Mouse (Mus musculus): ENCODE results near the gene Rph3a.

Gene Rph3a

DNA sequence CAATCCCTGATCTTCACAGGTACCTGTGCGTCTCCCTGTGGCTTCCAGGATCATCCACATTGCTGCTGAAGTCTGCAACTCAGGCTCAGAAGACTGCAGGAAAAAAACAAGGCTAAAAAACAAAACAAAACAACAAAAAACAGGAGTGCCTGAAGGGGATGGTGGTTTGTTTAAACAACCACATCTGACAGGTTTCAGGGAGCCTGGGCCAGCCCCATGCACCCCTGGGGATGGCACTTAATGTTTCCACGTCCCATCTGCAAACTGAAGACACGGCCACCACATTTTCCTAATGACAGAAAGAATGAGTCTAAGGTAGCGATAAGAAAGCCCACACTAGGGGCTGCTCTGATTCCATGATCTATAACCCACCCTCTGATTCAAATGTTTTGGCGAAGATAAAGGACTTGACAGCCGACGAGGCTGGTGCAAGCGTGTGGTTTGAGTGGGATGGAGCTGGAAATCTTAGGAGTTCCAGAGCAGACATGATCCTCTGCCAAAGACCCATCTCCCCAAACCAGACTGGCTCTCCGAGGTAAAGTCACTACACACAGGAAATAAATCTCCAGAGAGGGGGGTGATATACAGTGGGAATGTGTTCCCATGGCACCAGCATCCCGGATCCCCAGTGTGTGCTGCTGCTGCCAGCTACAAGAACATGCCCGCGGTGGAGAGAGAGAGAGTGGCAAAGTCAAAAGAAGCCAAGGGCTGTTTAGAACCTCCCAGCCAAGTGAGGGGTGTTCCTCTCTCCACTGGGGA, at the start of gene Rph3a:
TSS of gene Rph3a (minus strand) at position 282 of the 759 bp plus-strand sequence.
- no peak for DNase-seq

DNA sequence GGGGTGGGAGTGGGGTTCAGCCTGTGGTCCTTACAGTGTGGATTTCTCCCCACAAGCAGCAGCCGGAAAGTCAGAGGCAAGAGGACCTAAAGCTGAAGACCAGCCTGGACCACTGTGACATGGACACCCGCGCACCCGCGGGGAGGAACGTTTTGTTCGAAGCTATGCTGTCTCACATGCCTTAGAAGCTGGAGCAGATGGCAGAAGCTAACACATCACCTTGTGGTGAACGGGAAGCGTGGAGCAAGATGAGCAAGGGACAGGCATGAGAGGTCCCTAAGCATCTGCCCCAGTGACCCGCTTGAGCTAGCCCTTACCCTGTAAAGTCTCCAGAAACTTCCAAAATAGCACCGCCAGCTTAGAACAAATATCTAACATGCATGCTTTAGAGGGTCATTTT, 48.4 kb upstream of the Rph3a start:
- no peak for DNase-seq

DNA sequence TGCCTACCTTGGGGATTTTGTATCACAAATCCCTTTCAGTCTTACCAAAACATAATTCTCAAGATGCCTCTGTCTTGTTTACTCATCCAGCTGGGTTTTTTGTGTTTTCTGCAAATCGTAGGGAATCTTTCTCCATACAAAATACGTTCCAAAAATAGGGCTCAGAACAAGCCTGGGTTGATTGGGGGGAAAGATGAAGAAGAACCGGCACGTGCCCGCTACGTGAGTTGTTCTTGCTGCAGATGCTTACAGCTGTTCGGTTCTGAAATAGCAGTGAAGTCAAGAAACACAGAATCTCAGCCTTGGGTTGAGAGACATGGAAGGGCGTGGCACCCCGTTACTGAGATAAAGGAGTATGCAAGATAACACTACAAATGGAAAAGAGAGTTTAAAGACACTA, 44.0 kb upstream of the Rph3a start:
- DNase-seq = no peak

DNA sequence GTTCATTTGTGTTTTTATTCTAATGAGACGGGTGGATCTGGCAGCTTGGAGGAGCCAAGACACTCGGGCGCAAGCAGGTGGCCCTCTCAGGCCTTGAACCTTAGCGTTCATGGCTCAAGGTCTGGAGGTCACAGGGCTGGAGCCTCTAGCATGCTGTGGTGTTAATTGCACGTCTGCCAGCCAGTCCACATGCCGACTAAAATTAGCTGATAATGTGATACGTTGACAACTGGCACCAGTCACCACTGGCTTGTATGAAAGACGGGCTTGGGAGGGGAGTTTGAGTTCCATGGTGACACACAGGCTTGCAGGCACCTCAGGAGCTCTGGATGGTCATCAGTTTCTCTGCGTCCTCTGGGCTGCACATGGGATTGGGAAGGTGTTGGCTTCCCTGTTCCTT, 31.9 kb upstream of the Rph3a start:
- no peak for DNase-seq

DNA sequence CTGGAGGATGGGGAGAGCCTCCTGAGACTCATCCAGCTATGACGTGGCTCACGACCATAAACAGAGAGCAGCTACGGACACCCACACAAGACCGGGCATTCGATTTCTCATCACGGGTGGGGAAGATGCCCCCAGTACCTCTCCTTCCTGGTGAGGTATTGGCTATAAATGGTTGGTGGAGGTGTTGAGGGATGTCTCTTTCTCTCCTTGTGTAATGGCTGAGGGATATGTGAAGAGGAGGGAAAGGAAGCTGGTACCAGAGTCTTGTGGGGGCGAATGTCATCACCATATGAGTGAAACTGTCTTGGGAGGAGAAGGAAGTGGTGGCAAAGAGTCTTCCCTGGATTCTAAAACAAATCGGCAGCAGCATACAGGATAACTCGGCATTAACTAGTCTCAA, 29.6 kb upstream of the Rph3a start:
- no peak for DNase-seq

DNA sequence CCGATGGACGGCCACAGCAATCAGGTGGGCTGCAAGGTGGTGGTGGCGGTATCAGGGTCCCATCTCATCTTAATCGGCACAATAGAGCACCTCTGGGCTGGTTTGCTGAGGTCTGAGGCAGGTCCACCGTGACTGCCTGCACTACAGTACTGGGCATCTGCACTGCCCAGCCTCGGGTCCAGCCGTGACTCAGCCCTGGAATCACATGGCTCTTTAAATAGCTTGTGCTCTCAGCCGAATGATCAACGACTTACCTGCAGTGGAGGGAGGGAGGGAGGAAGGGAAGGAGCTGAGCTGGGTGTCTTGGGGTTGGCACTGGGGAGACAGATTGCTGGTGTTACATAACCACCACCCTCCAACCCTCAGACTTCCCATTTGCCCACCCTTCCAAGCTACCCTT, 20.3 kb upstream of the Rph3a start:
- DNase-seq = no peak

DNA sequence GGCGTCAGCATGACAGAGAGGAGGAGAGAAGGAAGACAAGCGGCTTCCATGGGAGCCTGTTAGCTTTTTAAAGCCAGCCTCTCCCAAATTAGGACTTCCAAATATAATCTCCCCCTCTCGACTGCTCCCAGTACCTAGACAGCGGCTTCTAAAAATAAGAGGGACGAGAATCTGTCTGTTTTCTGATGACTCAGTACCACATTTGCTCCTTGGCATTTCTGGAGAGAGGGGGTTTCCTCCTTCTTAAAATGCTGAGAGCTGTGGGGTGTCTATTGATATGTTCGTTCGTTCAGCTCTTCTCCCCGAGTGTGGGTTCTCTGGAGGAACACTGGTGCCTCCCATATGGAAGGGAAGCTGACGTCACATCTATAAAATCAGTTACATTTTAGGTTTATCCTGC, 9.6 kb upstream of the Rph3a start:
- DNase-seq = no peak

DNA sequence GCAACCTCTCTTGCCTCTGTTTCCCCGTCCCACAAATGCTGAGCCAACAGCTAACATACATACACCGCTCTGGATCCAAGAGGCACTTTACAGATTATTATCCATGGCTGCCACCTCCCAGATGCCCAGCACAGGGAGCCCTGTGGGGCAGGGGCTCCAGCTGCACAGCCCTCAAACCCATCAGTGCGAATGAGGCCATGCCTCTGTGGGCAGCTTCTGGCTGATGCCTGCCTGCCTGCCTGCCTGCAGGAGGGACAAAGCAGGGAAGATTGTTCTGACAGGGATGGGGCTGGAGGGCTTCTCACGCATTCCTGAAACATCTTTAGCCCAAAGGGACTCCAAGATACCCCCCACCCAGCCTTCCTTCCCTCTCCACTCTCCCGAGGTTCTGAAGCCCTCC, 7.8 kb upstream of the Rph3a start:
- DNase-seq = no peak

DNA sequence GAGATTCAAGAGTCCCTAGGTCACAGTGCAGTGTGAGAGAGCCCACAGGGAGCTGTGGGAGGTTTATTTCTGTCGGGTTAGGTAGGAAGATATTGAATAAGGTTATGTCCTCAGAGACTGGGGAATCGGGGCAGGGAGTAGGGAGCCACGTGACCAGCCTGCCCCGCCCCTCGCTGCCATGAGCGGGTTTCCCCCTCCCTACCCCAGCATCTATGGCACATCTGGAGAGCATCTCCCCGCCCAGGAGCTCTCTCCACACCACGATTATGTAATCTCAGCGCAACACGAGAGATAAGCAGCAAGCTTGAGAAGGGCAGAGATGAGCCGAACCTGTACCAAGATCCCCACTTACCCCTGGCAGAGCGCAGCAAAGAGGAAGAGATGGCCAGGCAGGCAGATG, 6.5 kb upstream of the Rph3a start:
- no peak for DNase-seq

DNA sequence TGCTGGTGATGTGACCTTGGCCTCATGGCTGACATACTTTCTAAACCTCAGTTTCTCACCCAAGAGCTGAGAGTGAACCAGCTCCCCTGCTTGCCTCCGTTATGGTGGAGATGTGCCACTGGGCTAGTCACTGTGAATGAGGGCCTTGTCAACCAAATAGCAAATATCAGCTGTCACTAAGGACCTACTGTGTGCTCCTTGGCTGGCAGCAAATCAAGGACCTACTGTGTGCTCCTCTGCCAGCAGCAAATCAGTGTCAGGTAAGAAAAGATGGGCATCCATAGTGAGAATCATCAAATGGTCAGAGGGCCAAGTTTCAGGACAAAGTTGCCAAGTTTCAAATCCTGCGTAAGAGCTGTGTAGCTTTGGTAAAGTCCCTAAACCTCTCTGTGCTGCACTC, 4.6 kb upstream of the Rph3a start:
- DNase-seq = no peak

DNA sequence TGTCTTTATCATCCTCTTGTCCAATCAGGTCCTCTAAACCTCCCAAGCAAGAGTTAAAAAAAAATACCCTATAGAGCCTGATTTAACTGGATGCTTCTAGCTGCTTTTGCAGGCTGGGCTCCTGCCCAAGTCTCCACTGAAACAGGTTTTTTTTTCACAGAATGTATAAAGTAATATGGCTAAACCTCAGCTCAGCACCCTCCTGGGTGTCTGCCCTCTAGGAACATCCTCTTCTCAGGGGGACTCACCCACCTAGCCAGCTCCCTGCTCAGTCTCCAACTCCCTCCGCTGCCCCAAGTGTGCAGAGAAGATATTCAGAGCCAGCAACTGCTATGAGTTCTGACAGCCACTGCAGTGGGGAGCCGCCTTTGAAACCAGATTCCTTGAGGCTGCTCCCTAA, 2.1 kb upstream of the Rph3a start:
- no peak for DNase-seq

DNA sequence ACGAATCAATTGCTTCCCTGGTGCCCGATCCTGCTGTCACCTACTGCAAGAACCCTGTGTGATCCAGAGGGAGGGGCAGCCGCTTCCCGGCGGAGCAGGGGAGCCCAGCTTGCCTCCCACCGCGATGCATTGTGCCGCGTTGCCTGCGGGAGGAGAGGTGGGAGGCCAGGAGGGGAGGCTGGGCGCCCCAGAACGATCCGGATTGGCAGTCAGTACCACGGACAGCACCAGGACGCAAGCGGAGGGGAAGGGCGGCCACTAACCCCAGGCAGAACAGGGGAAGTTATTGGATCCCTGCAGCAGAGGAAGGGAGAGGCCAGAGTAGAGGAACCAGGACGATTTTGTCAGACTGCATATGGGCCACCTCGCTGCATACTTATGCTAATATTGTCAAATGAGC, 486 bp downstream of the Rph3a start:
- DNase-seq = peak; percentile 51 to 66

DNA sequence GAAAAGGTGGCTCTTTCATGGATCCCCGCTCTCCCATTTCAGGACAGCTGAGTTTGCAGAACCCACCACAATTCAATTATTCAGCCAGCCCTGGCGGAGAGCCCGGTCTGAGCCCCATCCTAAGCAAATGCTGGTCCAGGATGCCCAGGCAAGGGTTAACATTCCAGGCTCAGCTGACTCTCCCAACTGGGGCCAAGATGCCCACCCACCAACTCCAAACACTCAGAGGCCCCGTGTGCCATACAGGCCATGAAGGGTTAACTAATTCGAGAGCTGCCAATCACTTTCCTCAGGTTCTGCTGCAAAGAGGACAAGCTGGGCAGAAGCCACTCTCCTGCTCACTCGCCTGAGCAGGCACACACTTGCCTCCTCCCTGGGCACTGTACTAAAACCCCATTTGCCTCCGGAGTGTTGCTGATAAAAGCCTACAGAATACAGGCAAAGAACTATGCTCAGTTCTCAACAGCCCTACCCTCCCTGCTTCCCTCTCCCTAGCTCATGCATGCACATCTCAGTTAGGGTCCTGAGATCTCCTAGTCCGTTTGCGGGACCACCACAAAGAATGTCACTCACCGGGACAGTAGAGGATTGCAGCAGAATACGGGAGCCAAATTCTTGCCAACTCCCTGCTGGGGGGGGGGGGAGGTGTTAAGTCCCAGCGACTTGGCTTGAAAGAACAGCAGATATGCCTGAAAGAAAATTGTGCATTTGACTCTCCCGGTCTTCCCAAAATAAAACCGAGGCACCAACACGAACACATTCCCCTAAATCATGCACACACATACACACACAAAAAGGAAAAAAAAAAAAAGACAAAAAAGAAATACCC, 1.3 kb downstream of the Rph3a start:
- DNase-seq = no peak

DNA sequence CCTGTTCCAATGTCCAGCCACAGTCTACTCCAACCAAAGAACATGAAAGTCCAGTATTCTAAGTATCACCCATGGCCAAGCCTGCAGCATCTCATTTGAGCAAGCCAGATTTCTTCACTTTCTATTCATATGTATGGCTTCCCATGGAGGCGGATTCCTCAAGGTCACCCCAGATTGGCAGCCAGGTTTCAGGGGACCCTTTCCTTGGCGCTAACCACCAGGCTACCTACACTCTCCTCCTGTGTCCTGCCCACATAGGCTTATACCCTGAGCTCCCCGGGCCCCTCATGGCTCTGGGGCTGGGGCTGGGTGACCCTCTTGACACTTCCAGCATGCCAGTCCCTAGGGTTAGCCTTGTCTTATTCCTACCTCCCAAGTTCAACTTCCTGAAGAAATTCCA, 2.3 kb downstream of the Rph3a start:
- DNase-seq = no peak

DNA sequence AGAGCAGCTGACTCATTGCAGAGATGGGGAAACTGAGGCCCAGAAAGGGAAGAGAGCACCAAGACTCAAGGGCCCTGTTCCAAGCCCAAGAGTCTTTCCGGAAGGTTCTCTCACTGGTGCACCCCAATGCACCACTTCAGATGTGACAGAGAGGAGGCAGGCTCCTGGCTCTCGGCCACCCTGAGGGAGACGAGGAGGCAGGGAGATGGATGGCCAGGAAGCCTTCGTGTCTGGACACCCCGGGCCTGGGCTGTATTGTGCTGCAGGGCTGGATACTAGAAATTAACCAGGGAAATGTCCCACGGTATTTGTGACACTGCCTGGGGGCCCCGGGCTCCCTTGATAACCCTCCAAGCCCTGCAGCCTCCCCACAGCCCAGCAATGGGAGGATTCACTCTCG, 2.8 kb downstream of the Rph3a start:
- DNase-seq = no peak

DNA sequence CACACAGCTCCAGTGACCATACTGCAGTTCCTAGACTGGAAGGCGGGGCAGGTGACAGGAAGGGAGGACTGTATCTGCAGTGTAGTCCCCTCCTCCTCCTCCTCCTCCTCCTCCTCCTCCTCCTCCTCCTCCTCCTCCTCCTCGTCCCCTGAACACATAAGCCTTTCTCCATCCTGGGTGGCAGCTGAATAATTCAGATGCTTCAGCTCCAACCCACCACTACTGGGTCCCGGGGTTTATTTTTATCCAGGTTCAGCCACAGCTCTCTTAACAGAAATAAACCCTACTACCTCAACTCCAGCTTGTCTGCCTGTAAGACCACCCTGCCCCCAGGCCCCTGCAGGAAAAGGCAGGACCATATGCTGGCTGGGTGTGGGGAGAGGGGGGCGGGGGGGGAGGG, 3.7 kb downstream of the Rph3a start:
- DNase-seq = no peak

DNA sequence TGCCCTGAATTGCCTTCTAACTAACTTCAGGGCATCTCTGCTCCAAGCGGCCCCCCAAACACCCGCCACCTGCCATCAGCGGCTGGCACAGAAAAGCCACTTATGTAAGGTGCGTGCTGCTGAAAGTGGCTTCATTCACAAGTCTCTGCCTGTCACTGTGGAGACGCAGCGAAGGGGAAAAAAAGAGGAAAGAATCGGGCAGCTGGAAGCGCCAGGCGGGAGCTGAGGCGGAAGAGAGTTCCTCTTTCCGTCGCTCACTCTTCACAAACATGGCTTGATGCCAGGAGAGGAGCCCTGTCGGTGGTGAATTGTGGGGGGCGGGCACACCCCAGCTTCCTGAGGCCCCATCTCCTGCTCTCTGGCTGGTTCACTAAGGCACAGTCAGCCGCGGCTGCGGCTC, 6.1 kb downstream of the Rph3a start:
- no peak for DNase-seq

DNA sequence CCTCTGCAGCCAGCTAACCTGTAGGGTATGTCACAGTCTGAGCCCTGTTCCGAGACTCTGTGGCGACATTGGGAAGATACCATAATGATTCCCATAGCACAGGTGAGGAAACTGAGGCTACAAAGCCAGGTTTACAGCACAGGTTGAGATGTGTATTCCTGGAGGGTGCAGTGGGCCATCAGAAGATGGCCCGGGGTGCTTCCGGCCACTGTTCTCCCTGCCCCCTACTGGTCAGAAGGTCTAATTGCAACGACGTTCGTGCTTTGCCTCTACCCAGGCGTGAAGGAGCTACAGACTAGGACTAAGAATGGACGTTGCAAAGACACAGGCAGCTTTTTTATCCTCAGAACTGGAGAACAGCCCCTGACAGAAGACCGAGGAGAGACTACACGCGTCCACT, 10.3 kb downstream of the Rph3a start:
- no peak for DNase-seq

DNA sequence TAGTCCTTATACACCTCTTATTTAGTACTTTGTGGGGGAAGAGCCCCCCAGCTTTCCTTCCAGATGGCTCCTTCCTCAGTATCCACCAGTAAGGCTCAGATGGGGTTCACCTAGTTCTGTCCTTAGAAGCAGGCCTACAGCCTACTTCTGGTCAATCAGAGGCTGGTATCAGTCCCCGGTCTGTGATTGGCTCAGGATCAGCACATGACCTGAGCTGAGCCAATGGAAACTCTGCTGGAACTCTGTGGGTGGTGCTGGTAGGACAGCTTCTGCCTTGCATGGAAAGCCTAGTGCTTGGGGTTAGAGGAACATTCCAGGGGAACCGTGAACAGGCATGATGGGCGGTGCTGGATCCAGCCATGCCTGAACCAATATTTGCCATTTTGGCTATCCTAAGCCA, 21.5 kb downstream of the Rph3a start:
- no peak for DNase-seq

DNA sequence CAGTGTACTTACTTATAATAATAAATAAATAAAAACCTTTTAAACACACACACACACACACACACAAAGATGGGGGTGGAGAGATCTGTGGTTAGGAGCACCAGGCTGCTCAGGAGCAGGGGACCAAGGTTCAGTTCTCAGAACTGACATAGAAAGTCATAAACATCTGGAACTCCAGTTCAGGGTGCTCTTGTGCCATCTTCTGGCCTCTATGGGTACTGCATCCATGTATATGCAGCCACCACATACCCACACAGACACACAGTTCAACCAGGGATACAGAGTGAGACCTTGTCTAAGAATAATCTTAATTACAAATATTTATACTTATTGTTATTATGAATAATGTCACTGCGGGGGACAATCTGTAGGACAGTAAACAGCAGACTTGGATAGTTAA, 26.9 kb downstream of the Rph3a start:
- no peak for DNase-seq

DNA sequence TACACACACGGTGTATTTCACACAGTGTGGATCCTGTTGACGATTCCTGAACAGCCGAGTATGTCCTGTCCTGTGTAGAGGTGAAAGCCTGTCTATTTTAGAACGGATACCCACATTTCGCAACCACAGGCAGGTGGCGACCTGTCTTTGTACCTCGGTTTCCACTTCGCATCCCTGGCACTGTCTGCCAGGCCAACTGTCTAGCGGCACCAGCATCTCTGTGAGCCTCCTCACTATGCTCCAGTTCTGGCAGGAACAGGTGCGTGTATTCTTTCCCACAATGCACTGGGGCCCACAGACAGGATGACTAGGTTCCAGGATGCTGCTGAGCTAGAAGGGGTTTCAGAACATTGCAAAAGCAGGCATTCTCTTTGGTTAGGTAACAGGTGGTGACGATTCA, 28.7 kb downstream of the Rph3a start:
- no peak for DNase-seq

DNA sequence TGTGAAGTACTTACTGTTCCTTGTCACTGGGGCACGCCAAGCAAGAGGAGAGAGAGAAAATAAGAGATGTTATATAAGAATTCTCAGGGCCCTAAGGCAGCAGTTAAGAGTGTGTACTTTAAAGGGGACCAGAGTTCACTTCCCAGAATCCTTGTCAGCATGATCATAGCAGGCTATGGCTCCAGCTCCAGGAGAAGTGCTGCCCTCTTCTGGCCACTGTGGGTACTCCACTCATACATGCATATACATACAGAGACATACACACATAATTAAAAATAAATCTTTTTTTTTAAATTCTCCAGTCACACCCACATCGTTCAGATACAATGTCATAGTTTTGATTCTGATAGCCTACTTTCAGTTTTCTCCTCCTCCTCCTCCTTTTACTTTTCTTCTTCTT, 29.8 kb downstream of the Rph3a start:
- no peak for DNase-seq

DNA sequence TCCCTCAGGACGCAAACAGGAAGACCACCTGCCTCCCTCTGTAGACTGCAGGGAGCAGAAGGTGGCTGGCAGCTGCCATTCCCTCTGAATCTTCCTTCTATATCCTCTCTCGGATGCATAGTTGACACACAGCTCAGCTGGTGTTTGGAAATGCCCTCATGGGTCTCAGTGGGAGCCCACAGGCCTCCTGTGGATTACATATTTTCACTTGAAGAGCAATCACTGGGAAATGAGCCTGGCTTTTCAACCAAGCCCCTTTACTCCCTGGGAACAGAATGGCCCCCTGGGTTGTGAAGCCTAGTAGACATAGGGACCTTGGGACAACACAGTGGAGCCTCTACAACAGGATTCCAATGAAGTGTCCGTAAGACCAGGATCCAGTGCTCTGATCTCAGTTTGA, 33.8 kb downstream of the Rph3a start:
- no peak for DNase-seq

DNA sequence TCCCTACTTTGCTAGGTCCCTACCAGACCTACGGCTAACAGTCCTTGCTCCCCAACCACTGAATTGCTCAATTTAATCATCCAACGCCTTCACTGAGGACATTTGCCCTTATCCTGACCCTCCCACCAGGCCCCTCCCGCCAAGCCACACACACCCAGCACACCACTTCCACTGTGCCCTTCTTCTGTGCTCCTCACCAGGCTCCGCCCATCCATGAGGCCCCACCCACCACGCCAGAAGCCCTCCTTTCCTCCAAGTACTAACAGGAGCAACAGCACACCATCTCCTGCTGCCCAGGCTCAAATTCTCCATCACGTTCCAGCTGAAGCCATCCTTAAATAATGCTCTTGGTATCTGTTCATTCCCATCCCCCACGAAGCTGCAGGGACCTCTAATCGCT, 35.4 kb downstream of the Rph3a start:
- DNase-seq = no peak

DNA sequence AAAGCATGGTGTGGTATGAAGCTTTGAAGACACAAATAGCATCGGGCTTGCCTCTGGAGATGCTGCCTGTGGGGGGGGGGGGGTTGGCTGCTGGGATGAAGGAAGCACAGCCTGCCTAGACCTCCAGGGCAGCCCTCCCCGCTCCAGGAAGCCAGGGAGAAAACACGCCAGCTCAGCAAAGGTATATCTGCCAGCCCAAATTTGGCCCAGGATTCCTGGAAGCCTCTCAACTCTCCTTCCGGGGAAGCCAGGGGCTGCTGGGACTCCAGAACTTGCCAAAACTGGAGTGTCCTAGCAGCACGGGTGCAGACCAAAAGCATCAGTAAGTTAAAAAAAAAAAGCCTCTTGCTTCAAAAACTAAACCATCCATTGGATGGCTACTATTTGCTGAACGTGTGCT, 37.6 kb downstream of the Rph3a start:
- no peak for DNase-seq
